ENCODE assay signal across 7 mouse cellular contexts in the genomic region with DNA sequence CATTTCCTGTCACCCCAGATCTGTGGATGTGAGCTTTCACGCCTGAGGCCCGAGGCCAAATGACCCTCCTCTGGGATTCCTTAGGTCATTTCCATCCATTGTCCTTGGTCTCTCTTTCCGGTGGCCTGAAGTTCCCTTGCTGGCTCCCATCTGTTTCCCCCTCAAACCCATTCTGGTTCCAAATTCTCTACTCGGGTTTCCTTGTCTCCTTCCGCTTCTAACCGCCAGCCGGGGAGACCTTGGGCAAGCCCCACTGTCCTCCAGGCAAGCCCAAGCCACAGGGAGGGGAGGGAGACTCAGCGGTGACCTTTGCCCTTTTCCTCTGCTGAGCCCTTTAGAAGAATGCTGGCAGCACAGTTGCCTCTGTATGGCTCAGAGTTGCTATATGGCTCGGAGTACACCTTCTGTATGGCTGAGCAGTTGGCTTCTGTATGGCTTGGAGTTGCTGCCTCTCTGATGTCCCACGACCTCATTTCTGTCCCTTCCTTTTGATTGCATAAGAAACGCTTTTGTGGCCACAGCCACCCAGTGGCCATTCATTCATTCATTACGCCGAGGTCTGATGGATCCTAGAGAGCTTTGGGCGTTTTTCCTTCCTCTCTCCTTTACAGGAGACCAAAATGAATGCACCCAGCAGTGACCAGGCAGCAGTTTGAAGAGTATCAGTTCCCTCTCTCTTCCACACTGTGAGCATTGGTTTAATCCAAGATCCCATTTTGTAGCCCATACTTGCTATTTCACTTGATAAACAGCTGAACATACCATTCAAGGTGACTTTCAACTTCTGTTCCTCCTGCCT. TPM values are rescaled to one million over a fixed set of nuclear protein-coding genes. Genes with fewer than 3 reads are reported as not detected.
DNase-seq lines count a peak whose midpoint lies in the region; ATAC-seq lines count a peak whose summit lies in the region.

No protein-coding gene starts in this region.

- DNase-seq in adrenal gland, adult (ENCODE audit: inconsistent age in 2 of 2, low spot score in 1 of 2) = peak; percentile 80 to 91
- DNase-seq in embryo, embryonic 9.5 days (ENCODE audit: extremely low spot score) = peak; percentile 71
- DNase-seq in kidney, adult 9 months = peak; percentile 80
- DNase-seq in lung, postnatal 36 days = peak; percentile 68
- no peak for DNase-seq in B cell, adult 2 months
- DNase-seq in layer of hippocampus, adult 18-20 months (ENCODE audit: low spot score in 2 of 2) = no peak

- ATAC-seq in cerebellum, adult (ENCODE audit: insufficient number of reproducible peaks, low FRiP score, low TSS enrichment) = no peak

RNA-seq across cellular contexts. Expression of a gene that starts 11.5 kb away (rescaled TPM):
- 1 to 10 TPM; 1.3 to 2.4 TPM for total RNA-seq in layer of hippocampus, adult 18-20 months (2021)

Comparison
In these comparisons a context has a peak if more than half of its experiments do, and no peak if none do; other contexts are left out.
1. DNase-seq: peak in adrenal gland, adult (2 of 2), embryo, embryonic 9.5 days (single experiment), kidney, adult 9 months (single experiment) and lung, postnatal 36 days (single experiment); none in B cell, adult 2 months (0 of 2) and layer of hippocampus, adult 18-20 months (0 of 2).